Mouse (Mus musculus) gastrocnemius, postnatal 4 days (tissue): Measurements from ENCODE around the gene Per3. TPM values are rescaled to one million over a fixed set of nuclear protein-coding genes. Genes with fewer than 3 reads are reported as not detected.

ENCODE experiments used
- DNase-seq, 2 experiments: peaks; one replicate each; pipeline ENCODE4 v3.0.0; 2021 to 2022; ENCODE audit warnings: low spot score in 2 of 2, mixed read lengths in 2 of 2
- total RNA-seq, 2 experiments: library from RNA; stranded (reverse); gene quantifications; 2 replicates each; pipeline ENCODE4 v1.2.3; 2021

Per3 gene
- total RNA-seq, 2 experiments from 2014 or later, result 10.5 to 15.4 TPM

DNA sequence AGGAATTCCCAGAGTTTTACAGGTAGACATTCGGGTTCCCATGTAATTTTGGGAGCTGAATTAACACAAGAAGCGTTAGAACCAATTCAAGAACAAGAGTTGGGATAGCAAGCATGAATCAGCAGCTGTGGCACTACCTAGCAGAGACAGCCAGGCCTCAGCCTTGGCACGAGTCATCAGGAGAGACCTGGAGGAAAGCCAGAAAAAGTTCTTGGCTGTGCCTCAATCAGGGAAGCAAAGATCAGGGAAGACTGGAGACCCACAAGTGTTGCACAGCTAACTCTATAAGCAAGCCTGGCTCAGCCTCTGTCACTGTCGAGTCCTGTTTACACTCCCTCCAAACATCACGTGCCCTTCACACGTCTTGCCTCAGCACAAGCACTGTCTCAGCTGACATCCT, 82.2 kb downstream of the Per3 start:
- DNase-seq, result no peak

DNA sequence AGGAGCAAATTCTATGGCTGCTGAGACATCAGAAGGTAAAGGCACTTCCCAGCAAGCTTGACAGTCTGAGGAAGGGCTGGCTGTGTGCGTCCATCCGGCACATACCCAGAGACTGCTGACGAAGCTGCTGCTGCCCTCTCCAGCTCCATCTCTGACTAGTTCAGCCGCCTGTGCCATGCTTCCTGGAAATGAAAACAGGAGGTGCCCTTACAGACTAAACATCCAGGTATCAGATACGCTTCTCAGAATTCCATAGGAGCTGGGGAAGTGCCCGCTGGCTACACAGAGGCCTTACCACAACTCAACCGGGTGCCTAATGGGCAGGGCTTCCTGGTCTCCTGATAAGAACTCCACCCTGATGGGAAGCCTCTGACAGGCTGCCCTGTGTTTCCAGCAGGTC, 85.9 kb downstream of the Per3 start:
- no peak for DNase-seq

DNA sequence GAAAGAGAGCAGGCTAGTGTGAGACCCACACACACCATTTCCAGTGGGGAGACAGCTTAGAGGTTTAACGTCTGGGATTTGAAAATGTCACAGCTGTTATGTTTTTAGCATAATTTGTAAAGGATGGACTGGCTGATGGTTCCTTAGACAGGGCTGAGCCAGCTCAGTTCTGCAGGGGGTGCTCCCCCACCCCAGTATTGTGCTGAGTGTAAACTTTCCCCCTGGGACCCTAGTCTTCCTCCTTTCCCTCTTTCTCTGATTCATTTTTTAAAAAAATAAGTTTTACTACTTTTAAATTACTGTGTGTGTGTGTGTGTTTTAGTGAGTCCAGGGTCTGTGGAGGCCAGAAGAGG, 87.4 kb downstream of the Per3 start:
- no peak for DNase-seq

DNA sequence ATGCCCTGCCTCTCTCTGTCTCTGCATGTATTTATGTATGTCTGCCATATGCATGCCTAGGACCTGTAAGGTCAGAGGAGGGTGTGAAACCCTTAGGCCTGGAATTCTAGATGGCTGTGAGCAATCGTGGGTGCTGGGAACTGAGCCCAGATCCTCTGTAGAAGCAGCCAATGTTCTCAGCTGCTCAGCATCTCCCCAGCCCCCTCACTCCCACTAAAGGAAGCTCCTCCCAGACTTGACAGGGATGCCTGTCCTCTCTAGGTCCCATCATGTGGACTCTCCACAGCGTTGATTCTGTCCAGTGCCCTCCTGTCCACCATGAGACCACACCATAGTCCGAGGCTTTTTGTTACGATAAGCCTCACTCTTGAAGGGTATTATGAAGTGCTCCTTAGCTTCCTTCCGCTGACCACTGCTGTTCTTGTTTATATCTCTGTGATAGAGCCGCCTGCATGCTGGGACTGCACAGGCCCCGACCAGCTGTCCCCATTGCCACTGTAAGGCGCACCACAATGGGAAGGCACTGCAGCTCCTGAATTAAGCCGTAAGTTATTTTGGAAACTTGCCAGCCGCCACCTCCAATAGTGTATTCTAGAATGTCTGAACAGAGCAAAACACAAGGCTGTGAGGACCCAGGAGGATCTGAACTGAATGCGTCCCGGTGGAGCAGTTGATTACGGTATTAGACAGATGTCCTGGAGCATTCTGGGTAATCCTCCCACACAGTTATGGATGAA, 87.9 kb downstream of the Per3 start:
- no peak for DNase-seq

Other genes with a start within 250 kb of the Per3 start
- gene Errfi1, start 190.7 kb downstream of the Per3 start, total RNA-seq, result 10 to 100 TPM; 18.8 to 22.8 TPM
- gene Park7, start 130.2 kb downstream of the Per3 start, total RNA-seq, result 100 to 1,000 TPM; 247 to 274 TPM
- gene Tnfrsf9, start 130.1 kb downstream of the Per3 start, total RNA-seq, result under 1 TPM; 0.17 to 0.57 TPM
- gene Uts2, start 47.6 kb downstream of the Per3 start, total RNA-seq, result not detected
- gene Vamp3, start 13.3 kb upstream of the Per3 start, total RNA-seq, result 10 to 100 TPM; 78.8 to 79.1 TPM
- not detected for gene Gm13090, start 44.9 kb upstream of the Per3 start, total RNA-seq